ENCODE assay signal across 12 mouse cellular contexts in genomic region chr1:91061105-91061504, GRCm38 (mm10).
DNase-seq lines count a peak whose midpoint lies in the region; ATAC-seq and TF ChIP-seq lines count a peak whose summit lies in the region.
"Had no signal": no experiment of that assay in that cellular context is flagged by ENCODE, and none has a peak within 500 bp of the region (broad histone marks: within the 10 kb centered on the region; RNA-seq: fewer than 3 reads in every experiment).

No protein-coding gene starts in this region.

- intact Hi-C loops in heart, adult 2 months (cut with DNase I), result loop anchor here (5.0 kb wide), 1 partner anchor 36 kb away; no protein-coding TSS in a partner anchor

- H3K9me3 ChIP-seq in intestine, embryonic 15.5 days, result no peaks in the 10 kb centered on the region
- H3K9me3 ChIP-seq: midbrain, embryonic 12.5 days had no signal

- peaks cover 64% of the 10 kb centered on the region for H3K4me1 ChIP-seq in heart, adult 2 months (ENCODE audit: control insufficient read depth, insufficient read depth, low read length)
- peaks cover 64% of the 10 kb centered on the region for H3K4me1 ChIP-seq in intestine, embryonic 15.5 days (replicated peaks)

- TF ChIP-seq EP300 in heart, adult 2 months (IDR thresholded peaks at IDR 0.05; ENCODE audit: insufficient read depth, low read depth, low read length), result no peak

- no peak overlapping the region for H3ac ChIP-seq in C2C12 (ENCODE audit: control insufficient read depth, insufficient read length, low read depth)

- H3K9ac ChIP-seq in heart, adult 2 months (ENCODE audit: low read depth, low read length), result no peak overlapping the region
- H3K9ac ChIP-seq in intestine, embryonic 15.5 days, result no peak overlapping the region
- H3K9ac ChIP-seq: liver, embryonic 14.5 days; midbrain, embryonic 12.5 days had no signal

- H3K27me3 ChIP-seq in heart, adult 2 months (ENCODE audit: control insufficient read depth, insufficient read depth, low read length), result no peaks in the 10 kb centered on the region
- H3K27me3 ChIP-seq in C2C12 (ENCODE audit: control insufficient read depth, insufficient read depth, insufficient read length), result no peaks in the 10 kb centered on the region
- no peaks in the 10 kb centered on the region for H3K27me3 ChIP-seq in intestine, embryonic 15.5 days (replicated peaks)
- H3K27me3 ChIP-seq: midbrain, embryonic 12.5 days had no signal

- DNase-seq in heart, adult 2 months, result peak in 1 of 2 experiments; percentile 22
- DNase-seq in heart, adult 18-20 months, result no peak
- peak; percentile 52 to 71 for DNase-seq in kidney, postnatal 4 days
- DNase-seq in kidney, adult 9 months, result no peak
- DNase-seq in cerebellum, adult 9-10 months, result no peak
- DNase-seq in urinary bladder, adult 2 months (ENCODE audit: low spot score), result no peak
- DNase-seq: cerebellum, adult 9-11 months had no signal

- H3K79me2 ChIP-seq in heart, adult 2 months (replicated peaks; ENCODE audit: control insufficient read depth, insufficient read depth, low read length), result peaks cover 3% of the 10 kb centered on the region
- peaks cover 100% of the 10 kb centered on the region for H3K79me2 ChIP-seq in C2C12 (ENCODE audit: control insufficient read depth, insufficient read depth)

- H3K36me3 ChIP-seq in heart, adult 2 months (ENCODE audit: control insufficient read depth, insufficient read depth, low read length), result peaks cover 20% of the 10 kb centered on the region
- peaks cover 41% of the 10 kb centered on the region for H3K36me3 ChIP-seq in C2C12 (ENCODE audit: control insufficient read depth, insufficient read depth)
- H3K36me3 ChIP-seq in intestine, embryonic 15.5 days, result no peaks in the 10 kb centered on the region
- H3K36me3 ChIP-seq: G1E; midbrain, embryonic 12.5 days had no signal

- ATAC-seq in intestine, embryonic 15.5 days, result no peak

- peaks cover 96% of the 10 kb centered on the region for H3K79me3 ChIP-seq in C2C12 (ENCODE audit: low read depth)

- no peak overlapping the region for H3K4me3 ChIP-seq in heart, adult 2 months
- H3K4me3 ChIP-seq in C2C12 (ENCODE audit: insufficient read depth, poor library complexity, severe bottlenecking), result no peak overlapping the region
- no peak overlapping the region for H3K4me3 ChIP-seq in intestine, embryonic 15.5 days (replicated peaks)
- H3K4me3 ChIP-seq: midbrain, embryonic 12.5 days had no signal

- no peak for TF ChIP-seq CTCF in heart, adult 2 months (IDR thresholded peaks at IDR 0.05)
- no peak for TF ChIP-seq CTCF in C2C12 (IDR thresholded peaks at IDR 0.05; ENCODE audit: control insufficient read depth, insufficient read depth, insufficient read length)

- 32% methylated on average over 4 of the region's 4 CpGs for WGBS in heart, adult 2 months
- WGBS in intestine, embryonic 15.5 days, result 46% methylated on average over 4 of the region's 4 CpGs

- no peak for TF ChIP-seq POLR2A in heart, adult 2 months (IDR thresholded peaks at IDR 0.05; ENCODE audit: insufficient read depth, low read depth, low read length)

- no peak overlapping the region for H3K4me2 ChIP-seq in intestine, embryonic 15.5 days (replicated peaks)
- H3K4me2 ChIP-seq: midbrain, embryonic 12.5 days had no signal

- peak overlapping the region; percentile 60 for H3K27ac ChIP-seq in heart, adult 2 months
- H3K27ac ChIP-seq in intestine, embryonic 15.5 days, result peak overlapping the region; percentile 58; the same call in 1 of the 2 replicates
- H3K27ac ChIP-seq: liver, embryonic 14.5 days; midbrain, embryonic 12.5 days had no signal

TF ChIP-seq in C2C12, 6 proteins besides CTCF, POLR2A, EP300 and RAD21:
- peak; percentile 33 for TF ChIP-seq MYOD1 (IDR thresholded peaks at IDR 0.05; ENCODE audit: control insufficient read depth, insufficient read length, low read depth)
- no peak for TF ChIP-seq FOSL1 (IDR thresholded peaks at IDR 0.05; ENCODE audit: insufficient read depth, low read length, poor library complexity, severe bottlenecking)

Comparison
In these comparisons a context has a peak if more than half of its experiments do, and no peak if none do; other contexts are left out.
1. DNase-seq: peak in kidney, postnatal 4 days (2 of 2); none in heart, adult 18-20 months (0 of 2), kidney, adult 9 months (single experiment), cerebellum, adult 9-10 months (single experiment) and urinary bladder, adult 2 months (single experiment).